Mouse (Mus musculus): ENCODE results near the gene 1700008O03Rik.

The 1700008O03Rik gene

DNA sequence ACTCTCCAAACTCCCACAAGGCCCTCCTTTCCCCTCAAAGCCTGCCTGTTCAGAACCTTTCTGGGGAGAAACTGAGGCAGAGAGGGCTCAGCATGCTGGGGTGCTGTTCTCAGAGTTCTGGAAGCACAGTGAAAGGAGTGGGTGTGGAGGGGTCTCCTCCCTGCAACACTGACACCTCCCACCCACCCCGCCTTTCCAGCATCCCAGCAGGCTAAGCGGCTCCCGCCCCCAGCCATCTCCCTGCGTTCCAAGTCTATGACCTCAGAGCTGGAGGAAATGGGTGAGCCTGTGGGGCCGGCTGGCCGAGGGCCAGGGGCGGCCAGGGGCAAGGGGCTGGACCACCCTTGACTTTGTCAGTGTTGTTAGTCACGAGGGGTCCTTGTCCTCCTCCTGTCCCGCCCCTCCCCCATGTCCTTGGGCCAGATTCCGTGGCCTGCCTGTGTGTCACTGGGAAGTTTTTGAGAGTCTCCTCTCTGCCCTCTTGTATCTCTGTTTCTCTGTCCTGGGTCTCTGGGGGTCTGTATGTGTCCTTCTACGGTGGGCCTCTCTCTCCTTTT is 42.1 kb downstream of the 1700008O03Rik start:
- DNase-seq: no peak

DNA sequence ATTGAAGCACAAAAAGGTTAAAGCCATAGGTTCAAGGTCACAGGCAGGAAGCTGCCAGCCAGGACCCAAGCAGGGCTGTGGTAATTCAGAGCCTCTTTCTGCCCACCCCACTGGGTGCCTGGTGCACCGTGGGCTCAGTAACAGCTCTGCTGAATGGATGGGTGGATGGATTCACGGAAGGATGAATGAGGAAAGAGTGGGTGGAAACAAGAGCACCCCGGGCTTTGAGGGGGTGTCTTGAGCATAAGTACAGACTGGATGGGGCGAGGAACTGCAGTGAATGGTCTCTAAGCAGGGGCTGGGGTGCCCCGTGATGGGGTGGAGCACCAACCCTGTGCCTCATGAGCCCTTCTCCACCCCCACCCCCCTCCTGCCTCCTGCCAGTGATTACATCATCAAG is 43.9 kb downstream of the 1700008O03Rik start:
- DNase-seq: no peak

DNA sequence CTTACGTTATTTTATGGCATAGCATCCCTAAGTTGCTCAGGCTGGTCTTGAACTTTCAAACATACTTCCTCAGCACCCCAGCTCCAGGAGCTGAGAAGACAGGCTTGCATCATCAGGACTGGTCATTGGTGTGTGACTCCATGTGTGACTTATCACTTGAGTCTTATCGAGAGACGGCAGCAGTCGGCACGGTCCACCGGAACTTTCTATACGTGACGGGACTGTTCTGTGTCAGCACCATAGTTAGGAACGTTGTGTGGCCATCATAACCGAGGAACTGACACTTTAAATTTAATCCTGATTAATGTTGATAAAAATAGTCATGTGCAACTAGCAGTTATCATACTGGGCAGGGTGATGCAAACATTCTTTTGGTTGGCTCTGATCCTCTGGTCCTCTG is 44.5 kb downstream of the 1700008O03Rik start:
- DNase-seq: no peak

DNA sequence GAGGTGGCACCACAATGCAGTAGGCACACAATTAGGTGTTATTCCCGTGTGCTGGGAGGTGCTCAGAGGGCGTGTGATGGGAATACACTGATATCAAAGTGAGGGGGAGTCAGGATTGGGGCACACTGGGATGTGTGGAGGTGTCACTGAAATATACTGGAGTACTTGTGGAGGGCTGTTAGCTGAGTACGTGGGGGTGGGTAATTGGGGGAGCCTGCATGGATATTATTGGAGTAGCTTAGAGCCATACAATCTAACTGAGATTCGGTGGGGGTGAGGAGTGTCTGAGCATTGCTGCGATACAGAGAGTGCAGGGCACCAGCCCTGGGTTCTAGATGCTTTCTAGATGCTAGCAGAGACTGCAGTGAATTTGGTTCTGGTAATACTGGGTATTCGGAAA is 45.4 kb downstream of the 1700008O03Rik start:
- DNase-seq: no peak

DNA sequence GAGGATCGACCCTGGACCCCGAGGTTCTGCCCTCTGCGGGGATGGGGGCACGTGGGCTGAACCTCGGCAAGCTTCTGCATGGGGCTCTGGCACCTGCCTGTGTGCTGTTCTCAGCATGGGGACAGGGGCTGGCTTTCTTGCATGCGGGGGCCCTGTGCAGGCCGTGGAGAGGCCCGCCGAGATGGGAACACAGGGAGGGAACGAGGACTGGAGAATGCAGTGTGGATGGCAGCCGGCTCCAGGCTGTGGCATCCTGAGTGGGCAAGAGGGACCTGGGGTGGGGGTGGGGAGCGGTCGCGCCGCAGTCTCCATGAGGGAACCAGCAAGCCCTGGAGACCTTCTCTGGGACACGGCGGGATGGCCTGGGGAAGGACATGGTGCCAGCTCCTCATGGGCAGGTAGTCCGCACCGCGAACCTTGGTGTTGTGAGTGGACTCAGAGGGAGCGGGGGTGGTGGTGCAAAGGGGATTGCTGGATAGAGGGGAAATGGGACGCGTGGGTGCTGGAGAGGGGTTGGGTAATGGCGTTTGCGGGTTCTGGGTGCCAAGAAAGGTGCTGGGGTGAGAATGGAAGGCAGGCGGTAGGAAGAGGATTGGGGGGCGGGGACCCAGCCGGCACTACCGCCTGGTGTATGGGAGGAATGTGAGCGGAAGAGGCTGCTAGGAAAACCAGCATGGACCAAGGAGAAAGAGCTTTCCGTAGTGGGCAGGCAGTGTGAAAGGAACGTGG is 48.3 kb downstream of the 1700008O03Rik start:
- DNase-seq: no peak

DNA sequence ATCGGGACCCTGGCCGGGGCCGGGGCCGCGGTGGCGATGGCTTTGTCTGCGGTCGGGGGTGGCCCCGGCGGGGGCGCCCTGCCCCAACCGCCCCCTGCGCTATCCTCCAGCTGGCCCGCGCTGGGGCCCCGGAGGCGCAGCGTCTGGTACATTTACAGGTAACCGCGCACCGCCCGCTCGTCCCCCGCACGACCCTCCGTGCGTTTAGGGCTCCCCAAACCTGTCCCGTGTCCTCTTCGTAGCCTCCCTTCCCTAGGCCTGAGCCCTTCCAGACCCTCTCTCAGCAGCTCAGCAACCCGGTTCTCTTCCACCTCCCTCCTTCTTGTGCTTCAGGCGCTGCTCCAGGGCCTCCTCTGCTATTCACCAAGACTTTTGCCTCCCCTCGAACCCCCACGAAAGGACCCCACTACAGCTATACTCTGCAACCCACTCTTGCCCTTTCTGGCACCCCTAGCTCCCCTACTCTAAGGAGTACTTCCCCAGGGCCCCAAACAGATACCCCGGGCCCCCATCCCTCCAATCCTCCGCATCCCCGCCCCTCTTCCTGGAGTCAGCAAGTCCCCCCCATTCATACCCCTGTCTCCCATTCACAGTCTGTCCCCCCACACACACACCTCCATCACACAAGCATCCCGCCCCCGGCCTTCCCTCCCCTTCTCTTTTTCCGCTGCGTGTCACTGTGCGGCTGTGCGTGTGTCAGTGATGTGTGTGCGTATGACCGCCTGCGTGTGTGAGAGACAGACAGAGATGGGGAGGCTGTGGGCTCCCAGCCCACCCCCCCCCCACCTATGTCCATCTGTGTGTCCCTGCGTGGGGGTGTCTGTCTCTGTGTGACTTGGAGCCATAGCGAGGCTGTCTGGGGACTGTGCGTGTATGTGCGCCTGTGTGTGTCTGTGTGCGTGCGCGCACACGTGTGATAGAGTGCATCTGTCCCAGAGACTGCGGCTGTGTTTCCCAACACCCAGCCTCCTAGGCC is 49.3 kb downstream of the 1700008O03Rik start:
- no peak for DNase-seq

DNA sequence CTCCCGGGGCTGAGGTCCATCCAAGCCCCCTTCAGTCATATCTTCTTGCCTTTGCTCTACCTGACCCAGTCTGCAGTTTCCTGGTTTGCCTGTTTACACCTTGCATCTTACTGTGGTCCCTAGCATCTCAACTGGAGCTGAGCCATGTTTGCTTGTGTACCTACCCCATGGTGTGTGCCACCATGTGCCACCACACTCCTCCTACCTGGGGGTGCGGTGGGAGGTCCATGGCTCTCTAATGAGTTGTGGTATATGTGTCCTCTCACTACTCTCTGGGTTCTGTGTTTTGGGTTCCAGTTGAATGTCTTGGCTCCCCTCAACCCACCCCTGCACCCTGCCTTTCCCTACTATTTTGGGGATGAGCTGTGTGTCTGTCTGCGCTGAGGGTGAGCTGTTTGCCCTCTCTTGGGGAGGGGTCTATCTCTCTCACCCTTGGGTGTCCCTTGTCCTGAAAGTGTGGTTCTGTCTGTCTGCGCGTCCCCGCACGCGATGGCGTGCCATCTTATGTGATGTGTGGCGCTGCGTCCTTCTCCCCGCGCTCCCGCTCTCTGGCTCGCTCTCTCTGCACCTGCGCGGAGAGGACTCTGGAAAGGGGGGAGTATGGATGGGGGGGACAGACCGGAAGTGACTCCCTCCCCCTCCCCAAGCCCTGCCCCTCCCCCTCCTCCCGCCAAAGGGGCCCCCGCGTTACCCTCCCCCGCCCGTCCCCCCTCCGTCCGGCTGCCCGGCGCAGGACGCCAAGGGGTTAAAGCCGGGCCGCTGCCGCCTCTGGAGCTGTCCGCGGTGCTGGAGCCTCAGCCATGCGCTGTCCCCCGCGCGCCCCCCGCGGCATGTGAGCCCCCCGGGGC is 50.4 kb downstream of the 1700008O03Rik start:
- no peak for DNase-seq

DNA sequence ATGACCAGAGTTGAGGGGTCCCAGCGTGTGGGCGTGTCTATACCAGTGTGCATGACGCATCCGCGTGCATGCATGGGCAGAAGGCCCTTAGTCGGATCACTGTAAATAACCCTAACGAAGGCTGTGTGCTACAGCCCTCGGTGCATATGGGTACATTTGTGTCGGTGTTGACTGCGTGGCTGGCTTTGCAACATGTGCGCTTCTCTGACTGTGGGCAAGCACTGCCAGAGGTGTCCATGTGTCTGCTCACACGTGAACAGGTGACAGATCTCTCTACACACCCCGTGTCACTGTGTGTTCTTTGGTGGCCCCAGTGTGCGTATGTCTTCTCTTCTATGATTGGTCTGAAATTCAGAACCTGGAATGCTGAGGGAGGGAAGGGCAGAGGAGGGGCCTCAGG is 51.5 kb downstream of the 1700008O03Rik start:
- DNase-seq: no peak

DNA sequence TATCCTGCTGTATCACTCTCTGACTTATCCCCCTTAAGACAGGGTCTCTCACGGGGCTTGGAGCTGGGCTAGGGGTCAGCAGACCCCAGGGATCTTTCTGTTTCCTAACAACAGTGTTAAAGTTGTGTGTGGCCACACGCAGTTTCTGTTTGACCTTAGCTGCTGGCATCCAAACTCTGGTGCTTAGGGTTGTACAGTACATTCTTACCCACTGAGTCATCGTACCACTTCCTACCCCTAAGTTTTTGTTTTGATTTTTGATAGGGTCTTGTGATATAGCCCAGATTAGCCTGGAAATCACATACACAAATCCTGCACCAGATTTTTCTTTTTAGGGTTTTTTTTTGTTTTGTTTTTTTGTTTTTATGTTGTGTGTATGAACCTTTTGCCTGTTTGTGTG is 53.3 kb downstream of the 1700008O03Rik start:
- DNase-seq: no peak

DNA sequence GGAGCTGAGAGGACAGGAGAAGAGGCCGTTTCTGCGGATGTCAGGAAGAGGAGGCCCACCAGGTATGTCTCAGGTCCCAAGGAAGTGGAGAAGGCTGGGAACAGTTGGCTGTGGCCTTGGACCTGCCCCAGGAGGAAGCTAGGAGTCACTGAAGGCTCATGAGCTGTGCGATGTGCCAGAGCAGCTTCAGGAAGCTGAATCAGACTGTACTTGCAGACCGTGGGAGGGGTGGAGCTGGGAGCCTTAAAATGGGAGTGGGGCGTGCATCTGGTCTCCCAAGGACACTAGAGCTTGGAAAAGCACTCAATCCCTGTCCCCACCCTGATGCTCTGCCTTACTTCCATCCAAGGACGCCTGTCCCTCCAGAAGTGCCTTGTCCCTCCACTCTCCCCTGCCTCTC is 59.0 kb downstream of the 1700008O03Rik start:
- DNase-seq: no peak

DNA sequence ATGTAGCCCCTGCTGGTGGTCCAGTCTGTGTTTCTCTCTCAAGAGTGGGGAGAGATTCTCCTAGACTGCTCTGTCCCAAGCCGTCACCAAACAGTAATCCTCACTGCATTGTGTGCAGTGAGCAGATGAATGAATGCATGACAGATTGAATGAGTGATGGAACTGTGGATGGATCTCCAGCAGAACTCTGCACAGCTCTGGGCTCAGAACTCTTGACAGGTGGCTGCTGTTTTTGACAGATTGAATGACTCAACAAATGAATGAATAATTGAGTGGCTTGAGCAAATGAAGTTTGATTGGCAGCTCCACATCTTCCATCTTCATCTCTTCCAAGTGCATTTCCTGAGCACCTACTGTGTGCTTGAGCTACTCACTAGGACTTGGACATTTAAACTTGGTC is 63.3 kb downstream of the 1700008O03Rik start:
- no peak for DNase-seq

DNA sequence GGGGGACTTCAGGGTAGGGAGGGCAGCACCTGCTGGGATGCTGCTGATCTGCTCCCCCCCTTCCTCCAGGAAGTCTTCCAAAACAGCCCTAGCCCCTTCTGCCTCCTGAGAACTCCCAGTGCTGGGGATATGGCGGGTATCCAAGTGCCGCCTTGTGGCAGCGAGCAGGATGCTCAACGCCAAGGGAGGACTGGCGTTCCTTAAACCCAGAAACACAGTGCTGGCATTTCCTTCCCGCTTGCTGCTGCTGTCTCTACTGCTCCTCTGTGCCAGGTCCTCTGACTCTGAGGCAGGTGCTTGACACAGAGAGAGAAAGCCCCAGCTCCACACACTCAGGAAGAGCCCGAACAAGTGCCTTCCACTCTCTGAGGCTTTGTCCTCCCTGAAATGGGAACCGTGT is 64.7 kb downstream of the 1700008O03Rik start:
- DNase-seq: no peak

DNA sequence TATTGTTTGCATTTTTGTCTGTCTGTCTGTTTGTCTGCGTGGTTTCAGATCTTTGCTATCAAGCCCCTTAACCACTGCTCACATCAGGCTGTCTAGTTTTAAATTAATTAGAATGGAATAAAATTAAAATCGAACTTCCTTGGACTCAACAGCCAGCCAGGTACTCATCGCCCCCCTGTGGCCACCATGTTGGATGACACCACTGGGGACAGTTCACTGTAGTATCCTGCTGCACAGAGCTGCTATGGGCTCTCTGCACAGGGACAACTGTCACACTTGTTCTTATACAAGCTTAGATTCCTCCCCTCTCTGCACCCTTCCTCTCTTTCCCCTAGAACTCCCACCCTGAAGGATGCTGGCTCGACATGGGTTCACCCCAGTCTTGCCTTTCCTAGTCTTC is 67.7 kb downstream of the 1700008O03Rik start:
- DNase-seq: peak; percentile 26

DNA sequence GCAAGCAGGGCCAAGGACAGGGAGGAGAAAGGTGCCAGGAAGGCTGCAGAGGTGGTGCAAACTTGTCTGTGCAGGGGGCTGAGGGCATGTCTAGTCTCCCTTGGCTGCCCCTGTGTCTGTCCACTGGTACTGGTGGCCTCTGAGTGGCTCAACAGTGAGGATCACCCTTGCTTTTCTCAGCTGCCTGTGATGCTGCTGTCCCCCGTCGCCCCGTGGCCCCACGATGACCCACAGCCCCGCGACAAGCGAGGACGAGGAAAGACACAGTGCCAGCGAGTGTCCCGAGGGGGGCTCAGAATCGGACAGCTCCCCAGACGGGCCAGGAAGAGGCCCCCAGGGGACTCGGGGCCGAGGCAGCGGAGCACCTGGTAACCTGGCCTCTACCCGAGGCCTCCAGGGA is 73.1 kb downstream of the 1700008O03Rik start:
- DNase-seq: no peak

DNA sequence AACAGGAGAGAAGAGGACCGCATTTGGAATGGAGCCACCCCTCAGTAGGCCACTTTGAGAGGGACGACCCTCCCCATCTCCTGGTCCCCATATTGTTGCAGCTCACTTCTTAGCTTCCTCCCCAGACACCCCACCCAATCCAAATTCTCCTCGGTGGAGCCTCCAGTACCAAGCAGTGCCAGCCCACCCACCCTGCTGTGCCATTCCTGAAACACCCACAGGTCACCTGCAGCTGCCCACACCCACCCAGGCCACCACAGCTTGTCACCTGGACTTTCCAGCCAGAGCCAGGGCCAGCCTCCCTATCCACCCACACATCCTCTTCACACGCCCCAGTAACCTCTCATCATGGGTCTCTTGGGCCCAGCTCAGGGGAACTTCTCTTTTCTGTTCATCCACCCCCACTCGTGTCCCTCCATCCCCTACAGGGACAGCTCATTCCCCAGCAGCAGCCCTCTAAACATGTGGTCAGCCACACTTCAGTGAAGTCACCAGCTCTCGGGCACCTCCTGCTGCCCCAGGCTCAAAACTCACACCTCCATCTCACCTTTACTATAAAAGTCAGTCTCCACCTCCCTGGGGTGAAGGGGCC is 73.8 kb downstream of the 1700008O03Rik start:
- no peak for DNase-seq

DNA sequence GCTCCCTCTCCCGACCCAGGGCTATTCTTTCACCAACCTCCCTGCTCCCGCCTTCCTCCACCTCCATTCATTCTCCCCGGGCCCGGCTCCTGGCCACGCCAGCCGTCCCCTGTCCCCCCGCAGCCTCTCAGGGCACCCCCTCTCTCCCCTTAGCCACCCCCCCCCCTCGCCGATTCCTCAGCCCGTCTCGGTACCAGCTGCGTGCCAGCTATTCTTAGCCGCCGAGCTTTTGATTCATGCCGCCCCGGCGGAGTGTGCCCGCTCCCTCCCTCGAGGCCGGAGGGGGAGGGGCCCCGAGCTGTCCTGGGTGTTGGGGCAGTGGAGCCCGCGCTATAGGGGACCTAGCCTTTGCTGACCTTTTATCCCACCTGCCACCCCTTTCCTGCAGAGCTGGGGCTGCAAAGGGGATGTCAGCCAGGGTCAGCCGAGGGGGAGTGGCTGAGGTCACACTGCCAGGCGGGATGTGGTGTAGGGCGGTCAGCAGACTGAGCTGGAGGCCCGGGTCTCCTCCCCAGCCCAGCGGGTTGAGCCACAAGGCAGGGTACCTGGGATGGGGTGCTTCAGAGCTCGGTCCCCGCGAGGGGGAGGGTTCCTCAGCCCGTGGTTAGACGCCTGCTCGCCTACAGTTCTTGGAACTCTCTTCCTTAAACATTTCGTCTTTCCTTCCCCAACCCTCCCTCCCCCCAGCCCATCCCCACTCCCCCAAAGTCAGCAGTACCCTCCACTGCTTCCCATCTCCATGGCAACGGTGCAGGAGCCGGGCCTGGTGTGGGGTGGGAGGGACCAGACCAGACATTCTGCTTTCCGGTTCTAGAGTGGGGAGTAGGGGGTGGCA is 74.5 kb downstream of the 1700008O03Rik start:
- no peak for DNase-seq

DNA sequence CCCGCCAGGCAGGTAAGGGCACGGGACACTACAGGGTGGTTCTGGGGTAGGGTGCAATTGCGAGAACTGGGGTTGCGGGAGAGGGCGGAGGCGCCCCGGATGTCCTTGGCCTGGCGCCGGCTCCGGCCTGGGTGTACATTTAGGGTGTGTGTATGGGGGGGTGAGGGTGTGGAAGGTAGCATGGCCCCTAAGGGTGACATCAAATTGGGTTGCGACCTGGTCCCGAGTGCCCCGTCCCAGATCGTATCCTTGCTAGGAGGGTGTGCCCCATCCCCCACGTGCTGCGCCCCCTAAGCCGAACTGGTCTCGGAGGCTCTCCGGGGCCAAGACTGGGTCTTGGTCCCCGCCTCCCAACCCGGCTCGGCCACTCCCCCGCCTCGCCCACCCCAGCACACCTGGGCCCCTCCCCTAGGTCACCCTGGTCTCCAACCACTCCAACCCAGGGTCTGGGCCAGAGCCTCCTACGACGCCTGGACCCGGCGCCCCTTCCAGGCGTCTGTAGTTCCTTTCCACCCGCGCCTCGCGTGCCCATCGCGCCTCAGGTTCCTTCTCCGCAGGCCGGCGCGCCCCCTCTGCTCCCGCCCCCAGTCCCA is 75.2 kb downstream of the 1700008O03Rik start:
- no peak for DNase-seq

Data from thymus, postnatal 25 days (tissue).